Mouse (Mus musculus): Measurements from ENCODE around the gene Fxyd7. TPM values are rescaled to one million over a fixed set of nuclear protein-coding genes. Genes with fewer than 3 reads are reported as not detected.

Gene Fxyd7
- 5.2 and 5.3 TPM in 2 replicates for polyA plus RNA-seq (2015; fragmentation: Nextera tagmentation; extraction: Ambion mirVana)

GRCm38 (mm10) chr7:31051321-31052021, at the start of gene Fxyd7:
Fxyd7 (minus strand) TSS chr7:31051467.
- Histone ChIP-seq H3K27ac (no peak within 1 kb of the TSS), H3K27me3 (peaks cover 51% of the 10 kb centered on the region), H3K4me3 (peak within 1 kb of the TSS; percentile 18), H3K9me3 (no peaks in the 10 kb centered on the region), H3K9ac (no peak within 1 kb of the TSS), H3K4me1 (peaks cover 65% of the 10 kb centered on the region), H3K4me2 (peak within 1 kb of the TSS; percentile 37), H3K36me3 (no peaks in the 10 kb centered on the region)
- WGBS, result 2% methylated on average over 28 of the region's 28 CpGs
- ATAC-seq (ENCODE audit: borderline replicate concordance, extremely low read depth, low FRiP score, low TSS enrichment), result no peak

GRCm38 (mm10) chr7:31100786-31101185, 49.5 kb upstream of the Fxyd7 start:
- H3K4me2 ChIP-seq, result no peak overlapping the region
- 68% methylated on average over 14 of the region's 14 CpGs for WGBS
- H3K36me3 ChIP-seq, result no peaks in the 10 kb centered on the region
- peaks cover 5% of the 10 kb centered on the region; the same call in 1 of the 2 replicates for H3K4me1 ChIP-seq
- no peaks in the 10 kb centered on the region; the same call in 1 of the 2 replicates for H3K27me3 ChIP-seq
- no peak overlapping the region for H3K4me3 ChIP-seq
- ATAC-seq (ENCODE audit: borderline replicate concordance, extremely low read depth, low FRiP score, low TSS enrichment), result no peak
- no peaks in the 10 kb centered on the region for H3K9me3 ChIP-seq
- H3K27ac ChIP-seq, result no peak overlapping the region
- H3K9ac ChIP-seq, result no peak overlapping the region

GRCm38 (mm10) chr7:31099612-31099982, 48.3 kb upstream of the Fxyd7 start:
- Histone ChIP-seq H3K36me3 (no peaks in the 10 kb centered on the region), H3K9ac (no peak overlapping the region), H3K4me3 (no peak overlapping the region), H3K4me1 (peaks cover 5% of the 10 kb centered on the region; the same call in 1 of the 2 replicates), H3K9me3 (no peaks in the 10 kb centered on the region), H3K27me3 (no peaks in the 10 kb centered on the region; the same call in 1 of the 2 replicates), H3K4me2 (no peak overlapping the region), H3K27ac (no peak overlapping the region)
- ATAC-seq (ENCODE audit: borderline replicate concordance, extremely low read depth, low FRiP score, low TSS enrichment), result no peak
- WGBS, result 79% methylated on average over 6 of the region's 6 CpGs

GRCm38 (mm10) chr7:31098697-31099611, 47.7 kb upstream of the Fxyd7 start:
- 76% methylated on average over 22 of the region's 22 CpGs for WGBS
- Histone ChIP-seq H3K27ac (no peak overlapping the region), H3K4me3 (no peak overlapping the region), H3K9ac (no peak overlapping the region), H3K4me2 (no peak overlapping the region), H3K9me3 (no peaks in the 10 kb centered on the region), H3K36me3 (no peaks in the 10 kb centered on the region), H3K4me1 (peaks cover 5% of the 10 kb centered on the region; the same call in 1 of the 2 replicates), H3K27me3 (no peaks in the 10 kb centered on the region; the same call in 1 of the 2 replicates)
- no peak for ATAC-seq (ENCODE audit: borderline replicate concordance, extremely low read depth, low FRiP score, low TSS enrichment)

- H3K9ac ChIP-seq, result no peak overlapping the region; the same call in 1 of the 2 replicates
- no peaks in the 10 kb centered on the region for H3K9me3 ChIP-seq
- peak; percentile 94 for ATAC-seq (ENCODE audit: borderline replicate concordance, extremely low read depth, low FRiP score, low TSS enrichment)
- peak overlapping the region; percentile 51 for H3K4me2 ChIP-seq
- no peaks in the 10 kb centered on the region for H3K27me3 ChIP-seq
- peaks cover 5% of the 10 kb centered on the region; the same call in 1 of the 2 replicates for H3K4me1 ChIP-seq
- 35% methylated on average over 20 of the region's 20 CpGs for WGBS
- H3K36me3 ChIP-seq, result no peaks in the 10 kb centered on the region
- H3K4me3 ChIP-seq, result peak overlapping the region; percentile 19
- peak overlapping the region; percentile 3; the same call in 1 of the 2 replicates for H3K27ac ChIP-seq
Measured at GRCm38 (mm10) chr7:31097583-31098248, 46.4 kb upstream of the Fxyd7 start.

GRCm38 (mm10) chr7:31096892-31097564, 45.8 kb upstream of the Fxyd7 start:
- Histone ChIP-seq H3K9me3 (no peaks in the 10 kb centered on the region), H3K36me3 (no peaks in the 10 kb centered on the region), H3K4me2 (no peak overlapping the region), H3K9ac (no peak overlapping the region), H3K4me1 (peaks cover 5% of the 10 kb centered on the region; the same call in 1 of the 2 replicates), H3K27me3 (no peaks in the 10 kb centered on the region), H3K27ac (no peak overlapping the region), H3K4me3 (no peak overlapping the region)
- 66% methylated on average over 9 of the region's 9 CpGs for WGBS
- ATAC-seq (ENCODE audit: borderline replicate concordance, extremely low read depth, low FRiP score, low TSS enrichment), result no peak

GRCm38 (mm10) chr7:31094774-31095501, 43.7 kb upstream of the Fxyd7 start:
- H3K27me3 ChIP-seq, result no peaks in the 10 kb centered on the region
- no peak overlapping the region for H3K27ac ChIP-seq
- ATAC-seq (ENCODE audit: borderline replicate concordance, extremely low read depth, low FRiP score, low TSS enrichment), result no peak; the same call in 1 of the 2 replicates
- H3K4me3 ChIP-seq, result no peak overlapping the region
- no peaks in the 10 kb centered on the region for H3K36me3 ChIP-seq
- H3K4me2 ChIP-seq, result no peak overlapping the region
- peaks cover 5% of the 10 kb centered on the region; the same call in 1 of the 2 replicates for H3K4me1 ChIP-seq
- no peak overlapping the region for H3K9ac ChIP-seq
- 25% methylated on average over 10 of the region's 12 CpGs for WGBS
- no peaks in the 10 kb centered on the region for H3K9me3 ChIP-seq

GRCm38 (mm10) chr7:31089721-31090120, 38.5 kb upstream of the Fxyd7 start:
- ATAC-seq (ENCODE audit: borderline replicate concordance, extremely low read depth, low FRiP score, low TSS enrichment), result no peak
- Histone ChIP-seq H3K9ac (no peak overlapping the region), H3K9me3 (no peaks in the 10 kb centered on the region), H3K27ac (no peak overlapping the region), H3K27me3 (no peaks in the 10 kb centered on the region), H3K4me3 (no peak overlapping the region), H3K4me2 (no peak overlapping the region), H3K36me3 (no peaks in the 10 kb centered on the region), H3K4me1 (peaks cover 11% of the 10 kb centered on the region)
- WGBS, result 80% methylated on average over 2 of the region's 2 CpGs

- peaks cover 21% of the 10 kb centered on the region for H3K4me1 ChIP-seq
- H3K4me2 ChIP-seq, result no peak overlapping the region
- no peaks in the 10 kb centered on the region for H3K36me3 ChIP-seq
- H3K27me3 ChIP-seq, result no peaks in the 10 kb centered on the region
- H3K9ac ChIP-seq, result no peak overlapping the region
- H3K4me3 ChIP-seq, result no peak overlapping the region
- 48% methylated on average over 3 of the region's 3 CpGs for WGBS
- H3K9me3 ChIP-seq, result no peaks in the 10 kb centered on the region
- no peak for ATAC-seq (ENCODE audit: borderline replicate concordance, extremely low read depth, low FRiP score, low TSS enrichment)
- no peak overlapping the region for H3K27ac ChIP-seq
Measured at GRCm38 (mm10) chr7:31088206-31088605, 36.9 kb upstream of the Fxyd7 start.

GRCm38 (mm10) chr7:31087262-31087661, 36.0 kb upstream of the Fxyd7 start:
- no peaks in the 10 kb centered on the region for H3K9me3 ChIP-seq
- no peak overlapping the region for H3K9ac ChIP-seq
- no peaks in the 10 kb centered on the region for H3K27me3 ChIP-seq
- H3K4me1 ChIP-seq, result peaks cover 21% of the 10 kb centered on the region
- ATAC-seq (ENCODE audit: borderline replicate concordance, extremely low read depth, low FRiP score, low TSS enrichment), result no peak
- 50% methylated on average over 2 of the region's 2 CpGs for WGBS
- H3K27ac ChIP-seq, result no peak overlapping the region
- no peak overlapping the region for H3K4me2 ChIP-seq
- H3K36me3 ChIP-seq, result no peaks in the 10 kb centered on the region
- H3K4me3 ChIP-seq, result no peak overlapping the region
